Mouse (Mus musculus) myocyte (in vitro differentiated cells): ENCODE measurements around the gene Traf3ip1.
A peak's percentile ranks its signal among the peaks of the same experiment; 100 is the strongest.

ENCODE experiments used
- CEBPB ChIP-seq: IDR thresholded peaks from 2 replicates; pipeline ENCODE4 v1.6.1; 2011; ENCODE audit warnings: mild to moderate bottlenecking, moderate library complexity; ENCODE audit not compliant: poor library complexity, insufficient read depth, severe bottlenecking
- E2F4 ChIP-seq: IDR thresholded peaks from one replicate; pipeline ENCODE4 v1.6.1; 2011; ENCODE audit warnings: mild to moderate bottlenecking, control low read depth, moderate library complexity; ENCODE audit not compliant: insufficient read depth
- MAX ChIP-seq: IDR thresholded peaks from one replicate; pipeline ENCODE4 v1.6.1; 2011; ENCODE audit warnings: low read depth, mild to moderate bottlenecking, control low read depth
- MYOD1 ChIP-seq, 3 experiments: IDR thresholded peaks; one replicate each; pipeline ENCODE4 v1.6.1; 2011; ENCODE audit warnings: control low read depth in 2 of 3, low read depth in 2 of 3, mild to moderate bottlenecking in 2 of 3, moderate library complexity in 1 of 3; ENCODE audit not compliant: insufficient read length in 2 of 3, control insufficient read depth in 1 of 3
- MYOG ChIP-seq, 3 experiments: IDR thresholded peaks; one replicate each; pipeline ENCODE4 v1.6.1; 2011; ENCODE audit warnings: control low read depth in 2 of 3, low read depth in 2 of 3, mild to moderate bottlenecking in 2 of 3; ENCODE audit not compliant: insufficient read length in 2 of 3, control insufficient read depth in 1 of 3, insufficient read depth in 1 of 3
- POLR2A ChIP-seq: IDR thresholded peaks from one replicate; pipeline ENCODE4 v1.6.1; 2011; ENCODE audit warnings: low read depth, mild to moderate bottlenecking, control low read depth, moderate library complexity; ENCODE audit not compliant: insufficient read length
- POLR2AphosphoS2 ChIP-seq: IDR thresholded peaks from one replicate; pipeline ENCODE4 v1.6.1; 2011; ENCODE audit warnings: low read depth, control low read depth; ENCODE audit not compliant: insufficient read length
- REST ChIP-seq: IDR thresholded peaks from one replicate; pipeline ENCODE4 v1.6.1; 2011; ENCODE audit warnings: mild to moderate bottlenecking, control low read depth, moderate library complexity; ENCODE audit not compliant: insufficient read depth, insufficient read length
- SRF ChIP-seq: IDR thresholded peaks from one replicate; pipeline ENCODE4 v1.6.1; 2011; ENCODE audit warnings: low read depth; ENCODE audit not compliant: control insufficient read depth, insufficient read length
- TCF12 ChIP-seq: IDR thresholded peaks from one replicate; pipeline ENCODE4 v1.6.1; 2011; ENCODE audit warnings: mild to moderate bottlenecking, control low read depth; ENCODE audit not compliant: poor library complexity, insufficient read depth, severe bottlenecking
- TCF3 ChIP-seq: IDR thresholded peaks from one replicate; pipeline ENCODE4 v1.6.1; 2011; ENCODE audit warnings: low read depth, control low read depth; ENCODE audit not compliant: insufficient read length
- USF1 ChIP-seq: IDR thresholded peaks from one replicate; pipeline ENCODE4 v1.6.1; 2011; ENCODE audit warnings: low read depth, mild to moderate bottlenecking, control low read depth, moderate library complexity

GRCm38 (mm10) chr1:91533483-91533882 is 39.0 kb downstream of the Traf3ip1 start:
- no peak for TF ChIP-seq E2F4
- TF ChIP-seq POLR2A, result no peak
- peak in 1 of 3 experiments; percentile 40 for TF ChIP-seq MYOG (IDR thresholded peaks at IDR 0.05; ENCODE audit: control insufficient read depth in 1 of 3, insufficient read depth in 1 of 3, insufficient read length in 2 of 3, low read depth in 2 of 3)
- no peak for TF ChIP-seq TCF12
- no peak for TF ChIP-seq SRF
- TF ChIP-seq TCF3, result no peak
- no peak for TF ChIP-seq USF1
- TF ChIP-seq MAX, result no peak
- no peak for TF ChIP-seq REST
- no peak for TF ChIP-seq POLR2AphosphoS2
- TF ChIP-seq MYOD1 (IDR thresholded peaks at IDR 0.05; ENCODE audit: control insufficient read depth in 1 of 3, insufficient read length in 2 of 3, low read depth in 2 of 3), result peak in 2 of 3 experiments; percentile 12 to 28
- TF ChIP-seq CEBPB, result no peak
